In genomic region chrX:10904889-10905288, GRCm38 (mm10) we compare ENCODE assay signal across 11 mouse cellular contexts.
"Had no signal": no experiment of that assay in that cellular context is flagged by ENCODE, and none has a peak within 500 bp of the region (broad histone marks: within the 10 kb centered on the region; RNA-seq: fewer than 3 reads in every experiment).

No protein-coding gene starts in this region.

- H3K4me1 ChIP-seq: limb, embryonic 15.5 days; liver, embryonic 12.5 days; lung, embryonic 15.5 days; midbrain, embryonic 13.5 days; neural tube, embryonic 12.5 days had no signal

- H3K9ac ChIP-seq: limb, embryonic 15.5 days; liver, embryonic 12.5 days; lung, embryonic 15.5 days; midbrain, embryonic 13.5 days; neural tube, embryonic 12.5 days had no signal

- H3K4me3 ChIP-seq: limb, embryonic 15.5 days; liver, embryonic 12.5 days; lung, embryonic 15.5 days; midbrain, embryonic 13.5 days; neural tube, embryonic 12.5 days had no signal

- DNase-seq: kidney, adult 8-10 months; kidney, postnatal 25 days; right cerebral cortex, adult 18-20 months; right cerebral cortex, postnatal 25 days; thymus, postnatal 4 days had no signal

- H3K9me3 ChIP-seq: limb, embryonic 15.5 days; liver, embryonic 12.5 days; lung, embryonic 15.5 days; midbrain, embryonic 13.5 days; neural tube, embryonic 12.5 days had no signal

- H3K27me3 ChIP-seq: limb, embryonic 15.5 days; liver, embryonic 12.5 days; lung, embryonic 15.5 days; midbrain, embryonic 13.5 days; neural tube, embryonic 12.5 days had no signal

- H3K27ac ChIP-seq: limb, embryonic 15.5 days; liver, embryonic 12.5 days; lung, embryonic 15.5 days; midbrain, embryonic 13.5 days; neural tube, embryonic 12.5 days; stomach, postnatal 0 days had no signal

- H3K36me3 ChIP-seq: limb, embryonic 15.5 days; liver, embryonic 12.5 days; lung, embryonic 15.5 days; midbrain, embryonic 13.5 days; neural tube, embryonic 12.5 days had no signal
